Mouse (Mus musculus) heart, embryonic 11.5 days (tissue): ENCODE data around the gene Slfn5. TPM values are rescaled to one million over a fixed set of nuclear protein-coding genes. Genes with fewer than 3 reads are reported as not detected.

Experiments used
- ATAC-seq: fragments of 200-750 bp; cut with Nextera tagmentation; replicated peaks from 2 replicates; pipeline ENCODE4 v1.8.0; 2017; ENCODE audit warnings: moderate library complexity; ENCODE audit not compliant: insufficient number of reproducible peaks, low FRiP score, low TSS enrichment
- H3K27ac ChIP-seq: fragments of 300-500 bp; sonication (generic); 2 replicates; pipeline ENCODE4 v1.5.1; 2014; ENCODE audit warnings: mild to moderate bottlenecking, low read depth, low read length
- H3K27me3 ChIP-seq: fragments of 300-500 bp; sonication (generic); 2 replicates; pipeline ENCODE4 v1.6.1; 2014; ENCODE audit warnings: mild to moderate bottlenecking, low read length, mixed read lengths; ENCODE audit not compliant: control insufficient read depth, insufficient read depth
- H3K36me3 ChIP-seq: fragments of 300-500 bp; sonication (generic); 2 replicates; pipeline ENCODE4 v1.6.1; 2014; ENCODE audit warnings: mild to moderate bottlenecking, low read length, moderate library complexity, mixed read lengths; ENCODE audit not compliant: control insufficient read depth, insufficient read depth
- H3K4me1 ChIP-seq: fragments of 300-500 bp; sonication (generic); 2 replicates; pipeline ENCODE4 v1.6.1; 2014; ENCODE audit warnings: low read length; ENCODE audit not compliant: control insufficient read depth, insufficient read depth
- H3K4me2 ChIP-seq: fragments of 300-500 bp; sonication (generic); 2 replicates; pipeline ENCODE4 v1.6.1; 2014; ENCODE audit warnings: mild to moderate bottlenecking, moderate library complexity
- H3K4me3 ChIP-seq: fragments of 300-500 bp; sonication (generic); 2 replicates; pipeline ENCODE4 v1.5.1; 2014; ENCODE audit warnings: low read depth, low read length
- H3K9ac ChIP-seq: fragments of 300-500 bp; sonication (generic); 2 replicates; pipeline ENCODE4 v1.6.1; 2014; ENCODE audit warnings: mild to moderate bottlenecking, low read depth, low read length, moderate library complexity
- H3K9me3 ChIP-seq: fragments of 300-500 bp; sonication (generic); replicated peaks from 2 replicates; pipeline ENCODE4 v1.6.1; 2016; ENCODE audit warnings: low read length; ENCODE audit not compliant: control insufficient read depth
- WGBS: fragments of 180-500 bp; shearing (Covaris S2); extraction: QIAGEN DNeasy Blood & Tissue Kit; methylation state at CpG from one replicate; pipeline ENCODE4 v1.1.7; 2014; ENCODE audit not compliant: insufficient replicate concordance; 5-methylcytosine and 5-hydroxymethylcytosine counted together
- polyA plus RNA-seq: library from polyadenylated mRNA; unstranded; fragments of >200 nt; fragmentation: Nextera tagmentation; extraction: Ambion mirVana; gene quantifications from 2 replicates; pipeline ENCODE4 v1.2.1, GENCODE M21; 2014

Slfn5 gene
- polyA plus RNA-seq: 0.68 and 1.4 TPM in 2 replicates

GRCm38 (mm10) chr11:82950736-82951481 lies at the start of gene Slfn5:
Gene Slfn5, plus strand, starts transcription at chr11:82951349.
- peak within 1 kb of the TSS; percentile 52; the same call in 1 of the 2 replicates for H3K9ac ChIP-seq
- H3K4me2 ChIP-seq: peak within 1 kb of the TSS; percentile 69
- H3K4me3 ChIP-seq: peak within 1 kb of the TSS; percentile 30
- WGBS: 11% methylated on average over 10 of the region's 10 CpGs
- H3K27ac ChIP-seq: no peak within 1 kb of the TSS
- H3K4me1 ChIP-seq: peaks cover 9% of the 10 kb centered on the region; the same call in 1 of the 2 replicates
- ATAC-seq: no peak
- H3K27me3 ChIP-seq: peaks cover 27% of the 10 kb centered on the region
- no peaks in the 10 kb centered on the region for H3K36me3 ChIP-seq
- H3K9me3 ChIP-seq: no peaks in the 10 kb centered on the region

GRCm38 (mm10) chr11:82901606-82902310 lies 49.4 kb upstream of the Slfn5 start:
- H3K9me3 ChIP-seq: no peaks in the 10 kb centered on the region
- H3K36me3 ChIP-seq: peaks cover 37% of the 10 kb centered on the region
- no peak overlapping the region for H3K27ac ChIP-seq
- no peak overlapping the region for H3K4me2 ChIP-seq
- no peaks in the 10 kb centered on the region for H3K27me3 ChIP-seq
- no peak overlapping the region for H3K4me3 ChIP-seq
- 95% methylated on average over 20 of the region's 20 CpGs for WGBS
- no peaks in the 10 kb centered on the region for H3K4me1 ChIP-seq
- no peak for ATAC-seq
- no peak overlapping the region for H3K9ac ChIP-seq

DNA sequence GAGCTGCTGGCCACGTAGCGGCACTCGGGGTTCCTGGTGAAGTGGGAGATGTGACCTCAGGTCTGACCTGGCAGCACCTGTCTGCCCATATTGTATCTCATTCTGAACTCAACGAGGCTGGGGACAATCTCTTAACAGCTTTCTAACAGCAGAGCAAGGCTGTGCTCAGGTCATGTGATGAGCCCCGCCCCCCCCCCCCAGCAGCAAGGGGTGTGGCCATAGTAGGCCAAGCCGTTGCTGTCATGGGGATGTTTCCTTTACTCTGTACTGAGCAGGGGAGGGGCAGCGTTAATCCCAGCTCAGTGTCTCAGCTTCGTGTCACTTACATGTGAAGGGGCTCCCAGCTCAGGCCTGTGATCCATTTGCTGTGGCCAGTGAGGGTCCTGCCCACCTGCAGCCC lies 46.2 kb upstream of the Slfn5 start:
- WGBS: 58% methylated on average over 8 of the region's 8 CpGs
- Histone ChIP-seq H3K4me2 (no peak overlapping the region), H3K36me3 (peaks cover 33% of the 10 kb centered on the region), H3K4me3 (no peak overlapping the region), H3K27me3 (no peaks in the 10 kb centered on the region), H3K27ac (no peak overlapping the region), H3K9me3 (no peaks in the 10 kb centered on the region), H3K9ac (no peak overlapping the region), H3K4me1 (peaks cover 12% of the 10 kb centered on the region)
- no peak for ATAC-seq

- no peak for ATAC-seq
- Histone ChIP-seq H3K27ac (no peak overlapping the region), H3K9me3 (no peaks in the 10 kb centered on the region), H3K9ac (no peak overlapping the region), H3K4me2 (no peak overlapping the region), H3K36me3 (peaks cover 24% of the 10 kb centered on the region), H3K27me3 (no peaks in the 10 kb centered on the region), H3K4me1 (peaks cover 19% of the 10 kb centered on the region), H3K4me3 (no peak overlapping the region)
- WGBS: 80% methylated on average over 5 of the region's 5 CpGs
These were observed 45.3 kb upstream of the Slfn5 start for GRCm38 (mm10) chr11:82905816-82906215.

- Histone ChIP-seq H3K27me3 (no peaks in the 10 kb centered on the region), H3K27ac (peak within 1 kb of the TSS; percentile 41; the same call in 1 of the 2 replicates), H3K9me3 (no peaks in the 10 kb centered on the region), H3K4me2 (peak within 1 kb of the TSS; percentile 92), H3K9ac (peak within 1 kb of the TSS; percentile 80), H3K4me3 (peak within 1 kb of the TSS; percentile 86), H3K36me3 (peaks cover 13% of the 10 kb centered on the region; the same call in 1 of the 2 replicates), H3K4me1 (peaks cover 22% of the 10 kb centered on the region)
- ATAC-seq: no peak
- WGBS: 2% methylated on average over 73 of the region's 73 CpGs
These were observed 43.2 kb upstream of the Slfn5 start, which contains the start of gene Nle1 for GRCm38 (mm10) chr11:82907651-82908607. Gene Nle1, minus strand, starts transcription at chr11:82908411.

DNA sequence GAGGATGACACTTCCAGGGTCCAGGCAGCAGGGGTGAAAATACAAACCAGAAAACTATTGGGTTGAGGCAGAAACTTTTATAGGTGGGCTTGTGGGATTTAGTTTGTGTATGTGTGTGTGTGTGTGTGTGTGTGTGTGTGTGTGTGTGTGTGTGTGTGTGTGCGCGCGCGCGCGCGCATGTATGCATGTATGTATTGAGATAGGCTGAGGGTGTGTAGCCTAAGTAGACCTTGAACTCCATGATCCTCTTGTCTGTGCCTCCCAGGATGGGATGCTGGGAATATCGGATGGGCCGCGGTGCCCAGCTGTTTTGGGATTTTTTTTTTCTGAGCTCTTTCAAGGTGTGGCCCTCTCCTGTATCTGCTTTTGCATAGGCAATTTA lies 42.5 kb upstream of the Slfn5 start:
- Histone ChIP-seq H3K27ac (peak overlapping the region; percentile 41; the same call in 1 of the 2 replicates), H3K4me3 (peak overlapping the region; percentile 86), H3K4me2 (peak overlapping the region; percentile 92), H3K4me1 (peaks cover 26% of the 10 kb centered on the region), H3K9ac (peak overlapping the region; percentile 80), H3K9me3 (no peaks in the 10 kb centered on the region), H3K27me3 (no peaks in the 10 kb centered on the region), H3K36me3 (peaks cover 13% of the 10 kb centered on the region; the same call in 1 of the 2 replicates)
- ATAC-seq: no peak
- 59% methylated on average over 10 of the region's 10 CpGs for WGBS

GRCm38 (mm10) chr11:82910250-82910649 lies 40.9 kb upstream of the Slfn5 start, which contains the start of gene Unc45b:
Gene Unc45b, plus strand, starts transcription at chr11:82910550.
- WGBS: 68% methylated on average over 4 of the region's 4 CpGs
- Histone ChIP-seq H3K4me1 (peaks cover 35% of the 10 kb centered on the region), H3K36me3 (peaks cover 3% of the 10 kb centered on the region; the same call in 1 of the 2 replicates), H3K9me3 (no peaks in the 10 kb centered on the region), H3K4me3 (peak within 1 kb of the TSS; percentile 55), H3K4me2 (peak within 1 kb of the TSS; percentile 69), H3K27ac (peak within 1 kb of the TSS; percentile 96), H3K9ac (peak within 1 kb of the TSS; percentile 81), H3K27me3 (no peaks in the 10 kb centered on the region)
- no peak for ATAC-seq
